Mouse (Mus musculus) heart, embryonic 16.5 days (tissue): Measurements from ENCODE around the gene Canx. TPM values are rescaled to one million over a fixed set of nuclear protein-coding genes. Genes with fewer than 3 reads are reported as not detected.

Experiments used
- ATAC-seq: fragments of 200-750 bp; cut with Nextera tagmentation; replicated peaks from 2 replicates; pipeline ENCODE4 v1.8.0; 2017; ENCODE audit warnings: moderate number of reproducible peaks; ENCODE audit not compliant: insufficient read depth, low FRiP score; ENCODE audit errors: extremely low read depth
- H3K27ac ChIP-seq: fragments of 300-500 bp; sonication (generic); 2 replicates; pipeline ENCODE4 v1.5.1; 2014; ENCODE audit warnings: mild to moderate bottlenecking, low read length, control low read depth, moderate library complexity
- H3K27me3 ChIP-seq: fragments of 300-500 bp; sonication (generic); 2 replicates; pipeline ENCODE4 v1.6.1; 2014; ENCODE audit warnings: low read length, mixed read lengths; ENCODE audit not compliant: control insufficient read depth, insufficient read depth
- H3K36me3 ChIP-seq: fragments of 300-500 bp; sonication (generic); 2 replicates; pipeline ENCODE4 v1.6.1; 2014; ENCODE audit not compliant: control insufficient read depth, insufficient read depth
- H3K4me1 ChIP-seq: fragments of 300-500 bp; sonication (generic); 2 replicates; pipeline ENCODE4 v1.6.1; 2014; ENCODE audit warnings: low read length, mixed read lengths; ENCODE audit not compliant: control insufficient read depth, insufficient read depth
- H3K4me2 ChIP-seq: fragments of 300-500 bp; sonication (generic); 2 replicates; pipeline ENCODE4 v1.6.1; 2014; ENCODE audit warnings: low read depth, mild to moderate bottlenecking, control low read depth, low read length
- H3K4me3 ChIP-seq: fragments of 300-500 bp; sonication (generic); 2 replicates; pipeline ENCODE4 v1.5.1; 2014; ENCODE audit warnings: mild to moderate bottlenecking, control low read depth, low read length
- H3K9ac ChIP-seq: fragments of 300-500 bp; sonication (generic); 2 replicates; pipeline ENCODE4 v1.6.1; 2014; ENCODE audit warnings: low read length, control low read depth
- H3K9me3 ChIP-seq: fragments of 300-500 bp; sonication (generic); replicated peaks from 2 replicates; pipeline ENCODE4 v1.6.1; 2016; ENCODE audit warnings: low read length; ENCODE audit not compliant: control insufficient read depth
- WGBS: fragments of 180-500 bp; shearing (Covaris S2); extraction: QIAGEN DNeasy Blood & Tissue Kit; methylation state at CpG from one replicate; pipeline ENCODE4 v1.1.7; 2014; 5-methylcytosine and 5-hydroxymethylcytosine counted together
- microRNA counts: library from miRNA; unstranded; fragments of <30 nt; microRNA quantifications from one replicate; lab custom pipeline; 2016
- microRNA-seq: library from miRNA; unstranded; fragments of <30 nt; microRNA quantifications from one replicate; pipeline ENCODE4, GENCODE M21; 2017
- polyA plus RNA-seq: library from polyadenylated mRNA; unstranded; fragments of >200 nt; fragmentation: Nextera tagmentation; extraction: Ambion mirVana; gene quantifications from 2 replicates; pipeline ENCODE4 v1.2.1, GENCODE M21; 2015

The Canx gene
- polyA plus RNA-seq, 1 experiment from 2014 or later: 274 TPM

- Histone ChIP-seq H3K9me3 (no peaks in the 10 kb centered on the region), H3K4me1 (peaks cover 11% of the 10 kb centered on the region), H3K4me2 (no peak overlapping the region), H3K4me3 (no peak overlapping the region), H3K27ac (no peak overlapping the region), H3K36me3 (peaks cover 20% of the 10 kb centered on the region), H3K27me3 (no peaks in the 10 kb centered on the region), H3K9ac (no peak overlapping the region)
- no peak for ATAC-seq
- 69% methylated on average over 12 of the region's 12 CpGs for WGBS
Measured at GRCm38 (mm10) chr11:50254010-50254580, 71.4 kb downstream of the Canx start.

GRCm38 (mm10) chr11:50253393-50253792 lies 72.1 kb downstream of the Canx start:
- H3K4me3 ChIP-seq: no peak overlapping the region
- no peak for ATAC-seq
- H3K36me3 ChIP-seq: peaks cover 17% of the 10 kb centered on the region
- H3K9me3 ChIP-seq: no peaks in the 10 kb centered on the region
- H3K4me2 ChIP-seq: no peak overlapping the region
- H3K27me3 ChIP-seq: no peaks in the 10 kb centered on the region
- H3K27ac ChIP-seq: no peak overlapping the region
- 75% methylated on average over 1 of the region's 1 CpGs for WGBS
- peaks cover 11% of the 10 kb centered on the region for H3K4me1 ChIP-seq
- H3K9ac ChIP-seq: no peak overlapping the region

GRCm38 (mm10) chr11:50252684-50253265 lies 72.7 kb downstream of the Canx start:
- ATAC-seq: peak; percentile 10; the same call in 1 of the 2 replicates
- Histone ChIP-seq H3K27ac (no peak overlapping the region), H3K9ac (no peak overlapping the region), H3K9me3 (no peaks in the 10 kb centered on the region), H3K36me3 (peaks cover 11% of the 10 kb centered on the region), H3K4me3 (no peak overlapping the region), H3K4me1 (peaks cover 11% of the 10 kb centered on the region), H3K27me3 (no peaks in the 10 kb centered on the region), H3K4me2 (no peak overlapping the region)
- WGBS: 63% methylated on average over 11 of the region's 11 CpGs

GRCm38 (mm10) chr11:50252166-50252565 lies 73.3 kb downstream of the Canx start:
- Histone ChIP-seq H3K4me1 (peaks cover 11% of the 10 kb centered on the region), H3K9me3 (no peaks in the 10 kb centered on the region), H3K36me3 (peaks cover 8% of the 10 kb centered on the region), H3K4me3 (no peak overlapping the region), H3K4me2 (no peak overlapping the region), H3K9ac (no peak overlapping the region), H3K27ac (no peak overlapping the region), H3K27me3 (no peaks in the 10 kb centered on the region)
- no peak for ATAC-seq
- WGBS: 44% methylated on average over 3 of the region's 3 CpGs

GRCm38 (mm10) chr11:50248473-50249171 lies 76.9 kb downstream of the Canx start:
- Histone ChIP-seq H3K27me3 (no peaks in the 10 kb centered on the region), H3K4me3 (no peak overlapping the region), H3K4me2 (no peak overlapping the region), H3K9me3 (no peaks in the 10 kb centered on the region), H3K4me1 (peaks cover 11% of the 10 kb centered on the region), H3K36me3 (no peaks in the 10 kb centered on the region), H3K9ac (no peak overlapping the region), H3K27ac (no peak overlapping the region)
- 78% methylated on average over 7 of the region's 7 CpGs for WGBS
- no peak for ATAC-seq

- H3K9ac ChIP-seq: no peak overlapping the region
- H3K27ac ChIP-seq: no peak overlapping the region
- ATAC-seq: no peak
- H3K9me3 ChIP-seq: no peaks in the 10 kb centered on the region
- H3K4me2 ChIP-seq: no peak overlapping the region
- 69% methylated on average over 5 of the region's 5 CpGs for WGBS
- H3K36me3 ChIP-seq: no peaks in the 10 kb centered on the region
- H3K4me3 ChIP-seq: no peak overlapping the region
- H3K27me3 ChIP-seq: no peaks in the 10 kb centered on the region
- no peaks in the 10 kb centered on the region for H3K4me1 ChIP-seq
Measured at GRCm38 (mm10) chr11:50245269-50245668, 80.2 kb downstream of the Canx start.

MicroRNAs encoded within 50 kb of the gene (microRNA counts, 519-probe panel; counts per million panel counts)
- 2,373 counts per million, percentile 52 among the panel's probes with 10 or more counts for microRNA mmu-miR-804 (lab: Ali Mortazavi, UCI)

Small RNAs within 50 kb of the gene (microRNA-seq; reads per million reads assigned to microRNA genes)
- gene Mir804: not detected

Other genes with a start within 250 kb of the Canx start
- 34.0 and 34.1 TPM in 2 replicates for gene Tbc1d9b, start 194.3 kb downstream of the Canx start, polyA plus RNA-seq
- 9.4 and 9.6 TPM in 2 replicates for gene Mrnip, start 151.2 kb downstream of the Canx start, polyA plus RNA-seq
- gene Sqstm1, start 114.8 kb downstream of the Canx start, polyA plus RNA-seq: 261 and 264 TPM in 2 replicates
- gene Mgat4b, start 114.8 kb downstream of the Canx start, polyA plus RNA-seq: 11.8 and 29.2 TPM in 2 replicates
- 1.5 and 2.3 TPM in 2 replicates for gene Ltc4s, start 87.1 kb downstream of the Canx start, polyA plus RNA-seq
- gene Maml1, start 33.4 kb downstream of the Canx start, polyA plus RNA-seq: 2.6 and 3.0 TPM in 2 replicates
- gene Cby3, start 28.8 kb upstream of the Canx start, polyA plus RNA-seq: not detected in 2 replicates
- gene Hnrnph1, start 51.3 kb upstream of the Canx start, polyA plus RNA-seq: 229 and 252 TPM in 2 replicates
- gene Rufy1, start 105.5 kb upstream of the Canx start, polyA plus RNA-seq: 31.1 and 33.4 TPM in 2 replicates